Mouse (Mus musculus) liver, postnatal 0 days (tissue): ENCODE measurements around the gene Spsb2. TPM values are rescaled to one million over a fixed set of nuclear protein-coding genes. Genes with fewer than 3 reads are reported as not detected.
"Not testable (repeated sequence)": the region's sequence is repeated elsewhere in the genome, so short reads cannot be mapped to it uniquely, and the experiment has no call there.

Experiments
- ATAC-seq: fragments of 200-750 bp; cut with Nextera tagmentation; 2 replicates; pipeline ENCODE4 v1.8.0; 2017; ENCODE audit warnings: mild to moderate bottlenecking, moderate library complexity
- DNase-seq: peaks from one replicate; pipeline ENCODE4 v3.0.0-alpha.2; 2016
- H3K27ac ChIP-seq: fragments of 300-500 bp; sonication (generic); 2 replicates; pipeline ENCODE4 v1.5.1; 2014; ENCODE audit warnings: antibody characterized with exemption, moderate library complexity, mild to moderate bottlenecking, low read depth
- H3K27me3 ChIP-seq: fragments of 300-500 bp; sonication (generic); 2 replicates; pipeline ENCODE4 v1.6.1; 2014; ENCODE audit warnings: low read length, control low read depth, mixed read lengths; ENCODE audit not compliant: insufficient read depth
- H3K36me3 ChIP-seq: fragments of 300-500 bp; sonication (generic); replicated peaks from 2 replicates; pipeline ENCODE4 v1.6.1; 2014; ENCODE audit warnings: mild to moderate bottlenecking, control low read depth, low read length, moderate library complexity, mixed read lengths; ENCODE audit not compliant: insufficient read depth
- H3K4me1 ChIP-seq: fragments of 300-500 bp; sonication (generic); 2 replicates; pipeline ENCODE4 v1.6.1; 2014; ENCODE audit warnings: antibody characterized with exemption, mild to moderate bottlenecking, control low read depth; ENCODE audit not compliant: insufficient read depth
- H3K4me2 ChIP-seq: fragments of 300-500 bp; sonication (generic); 2 replicates; pipeline ENCODE4 v1.6.1; 2014; ENCODE audit warnings: low read depth, mild to moderate bottlenecking, low read length, moderate library complexity, mixed read lengths
- H3K4me3 ChIP-seq: fragments of 300-500 bp; sonication (generic); 2 replicates; pipeline ENCODE4 v1.5.1; 2014; ENCODE audit warnings: low read depth, low read length
- H3K9ac ChIP-seq: fragments of 300-500 bp; sonication (generic); replicated peaks from 2 replicates; pipeline ENCODE4 v1.6.1; 2014; ENCODE audit warnings: mild to moderate bottlenecking, moderate library complexity
- H3K9me3 ChIP-seq: fragments of 300-500 bp; sonication (generic); 2 replicates; pipeline ENCODE4 v1.6.1; 2016; ENCODE audit warnings: mild to moderate bottlenecking, control low read depth, low read length, mixed read lengths
- CTCF ChIP-seq: sonication (generic); IDR thresholded peaks from 2 replicates; pipeline ENCODE4 v1.5.1; 2016; ENCODE audit warnings: antibody characterized with exemption, low read depth
- EP300 ChIP-seq: IDR thresholded peaks from 2 replicates; pipeline ENCODE4 v1.6.1; 2016; ENCODE audit warnings: antibody characterized with exemption, low read depth, mild to moderate bottlenecking
- WGBS: fragments of 180-500 bp; shearing (Covaris S2); extraction: QIAGEN DNeasy Blood & Tissue Kit; methylation state at CpG from one replicate; pipeline ENCODE4 v1.1.7; 2014; ENCODE audit not compliant: insufficient replicate concordance; 5-methylcytosine and 5-hydroxymethylcytosine counted together
- polyA plus RNA-seq: library from polyadenylated mRNA; unstranded; fragments of >200 nt; fragmentation: Nextera tagmentation; extraction: Ambion mirVana; gene quantifications from 2 replicates; pipeline ENCODE4 v1.2.1, GENCODE M21; 2015

Spsb2 gene
- polyA plus RNA-seq, 1 experiment from 2014 or later: 11.4 TPM

- Histone ChIP-seq H3K4me2 (no peak overlapping the region), H3K4me3 (no peak overlapping the region), H3K27me3 (no peaks in the 10 kb centered on the region), H3K36me3 (no peaks in the 10 kb centered on the region), H3K4me1 (no peaks in the 10 kb centered on the region; the same call in 1 of the 2 replicates), H3K27ac (no peak overlapping the region), H3K9ac (no peak overlapping the region), H3K9me3 (no peaks in the 10 kb centered on the region)
- ATAC-seq (no peak), DNase-seq (no peak)
- WGBS: 78% methylated on average over 3 of the region's 3 CpGs
- no peak for TF ChIP-seq CTCF
- TF ChIP-seq EP300: no peak
Observed at GRCm38 (mm10) chr6:124791911-124792310, 16.6 kb upstream of the Spsb2 start.

GRCm38 (mm10) chr6:124795781-124796180 lies 12.7 kb upstream of the Spsb2 start:
- no peak for ATAC-seq
- no peaks in the 10 kb centered on the region for H3K4me1 ChIP-seq
- no peaks in the 10 kb centered on the region for H3K36me3 ChIP-seq
- H3K9ac ChIP-seq: no peak overlapping the region
- WGBS: 84% methylated on average over 4 of the region's 4 CpGs
- no peaks in the 10 kb centered on the region for H3K27me3 ChIP-seq
- H3K4me3 ChIP-seq: no peak overlapping the region
- no peaks in the 10 kb centered on the region for H3K9me3 ChIP-seq
- no peak overlapping the region for H3K4me2 ChIP-seq
- no peak for TF ChIP-seq CTCF
- no peak for TF ChIP-seq EP300
- H3K27ac ChIP-seq: no peak overlapping the region
- DNase-seq: no peak

GRCm38 (mm10) chr6:124796200-124796599 lies 12.3 kb upstream of the Spsb2 start:
- DNase-seq: no peak
- 85% methylated on average over 2 of the region's 2 CpGs for WGBS
- Histone ChIP-seq H3K27ac (no peak overlapping the region), H3K4me2 (no peak overlapping the region), H3K36me3 (no peaks in the 10 kb centered on the region), H3K27me3 (no peaks in the 10 kb centered on the region), H3K4me1 (no peaks in the 10 kb centered on the region), H3K4me3 (no peak overlapping the region), H3K9me3 (no peaks in the 10 kb centered on the region), H3K9ac (no peak overlapping the region)
- no peak for TF ChIP-seq EP300
- TF ChIP-seq CTCF: no peak
- no peak for ATAC-seq

GRCm38 (mm10) chr6:124802400-124802799 lies 6.1 kb upstream of the Spsb2 start:
- peaks cover 17% of the 10 kb centered on the region for H3K4me1 ChIP-seq
- ATAC-seq, H3K27ac ChIP-seq, H3K27me3 ChIP-seq, H3K9ac ChIP-seq, H3K9me3 ChIP-seq, DNase-seq, H3K36me3 ChIP-seq: not testable (repeated sequence)
- H3K4me2 ChIP-seq: peak overlapping the region; percentile 54
- 9% methylated on average over 6 of the region's 9 CpGs for WGBS
- H3K4me3 ChIP-seq: 0 out of 2 replicates have a peak overlapping the region, but pooled peaks have one; percentile 14

GRCm38 (mm10) chr6:124803061-124803460 lies 5.4 kb upstream of the Spsb2 start:
- H3K4me3 ChIP-seq: no peak overlapping the region
- H3K36me3 ChIP-seq: no peaks in the 10 kb centered on the region
- no peak overlapping the region for H3K4me2 ChIP-seq
- H3K9ac ChIP-seq: no peak overlapping the region
- H3K9me3 ChIP-seq: no peaks in the 10 kb centered on the region
- DNase-seq (no peak), ATAC-seq (no peak)
- peak; percentile 17; the same call in 1 of the 2 replicates for TF ChIP-seq CTCF
- TF ChIP-seq EP300: no peak
- H3K27me3 ChIP-seq: no peaks in the 10 kb centered on the region
- 67% methylated on average over 3 of the region's 3 CpGs for WGBS
- no peak overlapping the region for H3K27ac ChIP-seq
- peaks cover 20% of the 10 kb centered on the region for H3K4me1 ChIP-seq

- 86% methylated on average over 4 of the region's 4 CpGs for WGBS
- H3K4me1 ChIP-seq: peaks cover 22% of the 10 kb centered on the region
- DNase-seq, H3K4me3 ChIP-seq, H3K9ac ChIP-seq, H3K27ac ChIP-seq, H3K9me3 ChIP-seq, ATAC-seq, H3K36me3 ChIP-seq, H3K27me3 ChIP-seq, H3K4me2 ChIP-seq: not testable (repeated sequence)
Observed at GRCm38 (mm10) chr6:124803691-124804090, 4.8 kb upstream of the Spsb2 start.

GRCm38 (mm10) chr6:124804341-124804740 lies 4.1 kb upstream of the Spsb2 start:
- 72% methylated on average over 3 of the region's 3 CpGs for WGBS
- ATAC-seq (no peak), DNase-seq (no peak)
- no peak overlapping the region for H3K9ac ChIP-seq
- H3K36me3 ChIP-seq: no peaks in the 10 kb centered on the region
- no peak overlapping the region for H3K4me2 ChIP-seq
- H3K9me3 ChIP-seq: no peaks in the 10 kb centered on the region
- H3K27me3 ChIP-seq: no peaks in the 10 kb centered on the region
- TF ChIP-seq EP300 (no peak), CTCF (no peak)
- no peak overlapping the region for H3K27ac ChIP-seq
- peaks cover 22% of the 10 kb centered on the region for H3K4me1 ChIP-seq
- no peak overlapping the region for H3K4me3 ChIP-seq
